Mouse (Mus musculus) cortical plate, adult 2 months (tissue): ENCODE results near the gene Adgrg3.

Experiments used
- CTCF ChIP-seq: fragments of 200-500 bp; IDR thresholded peaks from 2 replicates; pipeline ENCODE4 v1.5.1; 2011; ENCODE audit warnings: mild to moderate bottlenecking, control low read depth, low read length; ENCODE audit not compliant: insufficient read depth; ENCODE audit errors: extremely low read depth
- POLR2A ChIP-seq: fragments of 200-500 bp; IDR thresholded peaks from 2 replicates; pipeline ENCODE4 v1.6.1; 2011; ENCODE audit warnings: mild to moderate bottlenecking, low read length, control low read depth; ENCODE audit not compliant: insufficient read depth; ENCODE audit errors: extremely low read depth

- no peak for TF ChIP-seq CTCF
- TF ChIP-seq POLR2A = no peak
Measured at GRCm38 (mm10) chr8:94999004-94999403, 18.5 kb upstream of the Adgrg3 start.
